Mouse (Mus musculus) retina, postnatal 1 day (tissue): Measurements from ENCODE around the gene Bckdhb.
"Not testable (repeated sequence)": the region's sequence is repeated elsewhere in the genome, so short reads cannot be mapped to it uniquely, and the experiment has no call there.

Source experiments
- DNase-seq: peaks from one replicate; pipeline ENCODE4 v3.0.0-alpha.2; 2012

Bckdhb gene

DNA sequence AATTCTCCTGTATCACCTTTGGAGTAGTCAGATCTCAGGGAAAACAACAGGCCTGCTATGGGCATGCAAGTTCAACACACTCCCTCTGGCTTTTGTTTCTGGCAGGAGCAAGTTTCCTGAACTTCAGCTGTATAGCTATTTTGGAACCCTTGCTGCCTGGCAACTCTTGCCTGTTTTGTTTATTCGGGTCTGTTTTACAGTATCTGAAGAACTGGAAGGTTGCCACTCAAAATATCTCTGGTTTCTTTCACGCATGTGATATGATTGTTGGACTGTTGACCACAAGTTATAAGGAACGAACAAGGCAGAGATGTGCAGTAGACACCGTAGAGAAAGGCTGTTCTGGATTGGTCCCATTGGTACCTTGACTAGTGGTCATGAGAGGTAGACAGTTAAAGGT lies 39.4 kb downstream of the Bckdhb start:
- DNase-seq: no peak

DNA sequence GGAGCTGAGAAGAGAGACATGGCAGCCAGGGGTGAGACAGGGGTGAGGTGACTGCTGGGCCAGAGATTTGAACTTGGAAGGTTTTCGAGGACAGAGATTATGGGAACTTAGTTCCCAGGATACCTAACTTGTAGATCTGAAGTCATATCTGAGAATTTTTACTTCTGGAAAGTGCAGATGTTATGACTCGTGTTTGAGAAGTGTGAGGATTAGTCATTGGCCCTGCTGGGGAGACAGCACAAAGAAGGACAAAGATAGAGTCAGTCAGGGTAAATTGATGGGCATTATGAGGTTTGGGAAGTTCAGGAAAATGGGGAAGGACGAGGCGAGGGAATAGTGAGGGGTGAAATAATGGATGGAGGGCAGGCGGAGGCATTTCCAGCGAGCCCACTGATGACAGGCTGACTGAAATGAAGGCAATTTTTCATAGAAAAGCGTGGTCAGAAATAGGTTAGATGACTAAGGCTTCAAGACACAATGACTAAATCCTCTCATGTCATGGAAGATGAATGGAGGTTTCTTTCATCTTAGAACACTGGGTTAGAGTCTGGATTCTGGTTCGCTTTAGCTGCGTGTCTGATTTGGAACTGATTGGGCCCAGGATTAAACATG lies 42.6 kb downstream of the Bckdhb start:
- no peak for DNase-seq

DNA sequence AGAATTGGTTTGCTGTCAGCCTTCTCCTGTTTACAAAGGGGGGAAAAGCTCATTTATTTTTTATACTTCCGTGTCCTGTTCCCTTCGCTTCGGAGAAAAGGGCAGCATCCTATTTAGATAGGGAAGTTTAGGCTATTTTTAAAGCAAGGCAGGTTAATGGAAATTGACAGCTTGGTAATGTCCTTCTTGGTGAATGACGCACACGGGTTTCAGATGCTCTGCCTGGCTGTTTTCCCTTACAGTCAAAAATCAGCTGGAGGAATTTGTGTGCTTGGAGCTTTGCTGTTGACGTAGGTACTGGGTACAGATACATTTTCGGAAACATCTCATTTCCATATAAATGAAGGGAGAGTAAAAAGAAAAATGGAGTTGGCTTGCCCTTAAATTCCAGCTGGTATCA lies 44.4 kb downstream of the Bckdhb start:
- DNase-seq: no peak

DNA sequence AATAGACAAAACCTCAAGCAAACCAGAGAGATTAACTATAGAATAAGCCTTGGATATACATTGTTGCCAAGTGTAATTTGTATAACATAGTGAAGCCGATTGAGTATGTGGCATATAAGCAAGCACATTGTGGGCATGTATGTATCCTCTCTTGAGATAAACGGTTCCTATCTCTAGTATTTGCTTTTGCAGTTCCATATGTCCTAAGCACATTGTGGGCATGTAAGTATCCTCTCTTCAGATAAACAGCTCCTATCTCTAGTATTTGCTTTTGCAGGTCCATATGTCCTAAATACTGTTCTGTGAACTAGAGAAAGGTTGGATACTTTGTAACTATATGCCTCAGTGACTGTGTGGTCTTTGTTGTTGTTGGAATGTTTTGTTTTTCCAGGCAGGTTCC lies 48.5 kb downstream of the Bckdhb start:
- no peak for DNase-seq

DNA sequence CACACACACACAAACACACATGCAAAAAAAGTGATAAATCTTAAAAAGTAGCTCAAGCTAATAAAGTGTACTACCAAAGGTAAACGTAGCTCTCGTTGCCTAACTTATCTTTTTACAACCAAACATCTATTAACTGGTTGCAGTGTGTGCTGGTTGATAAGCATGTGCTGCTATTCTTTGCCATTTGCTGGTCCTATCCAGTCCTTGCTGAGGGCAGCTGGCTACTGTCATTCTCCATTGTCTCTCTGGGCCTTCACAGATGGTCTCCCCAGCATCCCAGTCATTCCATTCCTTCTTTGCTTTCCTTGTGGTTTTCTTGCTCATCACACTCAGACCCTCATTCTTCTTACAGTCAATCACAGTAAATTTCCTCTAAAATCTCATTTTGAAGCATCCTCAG lies 50.9 kb downstream of the Bckdhb start:
- no peak for DNase-seq

DNA sequence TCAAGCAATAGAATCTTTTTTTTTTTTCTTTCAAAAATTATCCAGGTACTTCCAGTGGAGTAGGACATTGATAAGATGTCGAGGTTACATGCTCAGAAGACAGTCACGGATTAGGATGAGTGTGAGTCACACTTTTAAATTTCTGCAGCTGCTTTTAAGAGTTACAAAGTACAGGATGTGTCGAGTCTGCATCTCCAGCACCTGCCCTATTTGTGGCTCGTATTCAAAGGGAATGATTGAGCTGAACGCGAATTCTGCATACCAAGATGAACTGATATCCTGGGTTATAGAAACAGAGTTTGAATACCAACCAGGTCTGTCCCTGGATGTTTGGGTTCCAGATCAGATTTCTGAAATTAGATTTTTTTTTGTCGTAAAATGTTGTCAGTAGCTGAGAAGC lies 56.3 kb downstream of the Bckdhb start:
- DNase-seq: no peak

DNA sequence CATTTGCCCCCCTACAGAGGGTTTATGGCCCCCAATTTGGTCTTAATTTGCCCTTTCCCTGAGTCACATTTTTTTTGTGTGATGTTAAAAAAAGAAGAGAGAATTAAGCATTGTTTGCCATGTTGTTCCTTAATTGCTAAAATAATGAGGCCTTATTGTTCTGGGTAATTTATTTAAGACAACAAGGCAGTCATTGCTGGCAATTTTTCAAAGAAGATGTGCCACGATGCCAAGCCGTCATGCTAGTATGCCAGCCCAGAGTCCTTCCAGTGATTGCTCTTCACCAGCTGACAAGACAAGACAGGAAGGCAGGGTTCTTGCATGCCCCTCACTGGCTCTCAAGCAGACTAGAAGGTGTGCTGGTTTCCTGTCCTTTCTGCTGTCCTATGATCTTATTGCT lies 84.0 kb downstream of the Bckdhb start:
- peak; percentile 64 for DNase-seq

DNA sequence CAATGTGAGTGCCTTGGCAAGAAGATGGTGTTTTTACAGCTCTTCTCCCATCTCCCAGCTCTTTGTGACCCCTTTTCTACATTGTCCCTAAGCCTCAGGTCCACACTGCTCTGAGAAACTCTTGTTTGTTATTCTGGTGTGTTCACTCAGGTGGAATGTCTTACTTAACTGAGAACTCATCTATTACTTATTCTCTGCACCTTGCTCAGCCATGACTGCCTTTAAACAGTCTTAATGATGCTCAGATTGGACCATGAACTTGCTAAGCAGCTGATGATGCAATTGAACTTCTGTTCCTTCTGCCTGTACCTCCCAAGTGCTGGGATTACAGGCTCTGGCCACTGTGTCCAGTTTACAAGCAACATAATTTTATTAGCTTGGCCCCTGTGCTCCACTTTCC lies 86.2 kb downstream of the Bckdhb start:
- no peak for DNase-seq

DNA sequence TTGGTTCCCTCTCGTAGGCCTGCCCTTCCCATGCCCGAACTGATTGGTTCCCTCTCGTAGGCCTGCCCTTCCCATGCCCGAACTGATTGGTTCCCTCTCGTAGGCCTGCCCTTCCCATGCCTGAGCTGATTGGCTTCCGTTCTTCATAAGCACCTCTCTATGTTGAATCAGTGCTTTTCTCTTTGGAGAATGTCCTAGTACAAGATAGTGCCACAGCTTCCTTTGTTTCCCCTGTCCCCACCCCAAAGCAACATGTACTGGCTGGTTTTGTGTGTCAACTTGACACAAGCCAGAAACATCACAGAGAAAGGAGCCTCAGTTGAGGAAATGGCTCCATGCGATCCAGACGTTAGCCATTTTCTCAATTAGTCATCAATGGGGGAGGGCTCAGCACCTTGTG lies 93.2 kb downstream of the Bckdhb start:
- DNase-seq: not testable (repeated sequence)

DNA sequence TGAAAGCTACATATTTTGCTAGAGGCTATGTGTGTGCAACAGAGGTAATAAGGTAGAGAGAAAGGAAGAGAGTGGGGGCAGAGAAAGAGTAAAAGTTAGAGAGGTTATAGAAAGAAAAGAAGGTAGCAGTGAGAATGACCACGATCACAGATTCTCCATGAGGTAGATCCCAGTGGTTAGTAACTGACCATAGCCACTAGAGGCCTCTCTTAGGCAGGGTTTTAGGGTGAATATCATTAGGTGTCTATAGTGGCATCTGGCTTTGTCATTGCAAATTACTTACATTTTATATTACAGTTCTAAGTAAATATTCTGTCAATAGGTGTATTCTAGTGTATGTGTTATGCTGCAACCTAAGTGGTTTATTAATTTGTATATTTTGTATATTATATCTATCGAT lies 94.7 kb downstream of the Bckdhb start:
- DNase-seq: peak; percentile 30

DNA sequence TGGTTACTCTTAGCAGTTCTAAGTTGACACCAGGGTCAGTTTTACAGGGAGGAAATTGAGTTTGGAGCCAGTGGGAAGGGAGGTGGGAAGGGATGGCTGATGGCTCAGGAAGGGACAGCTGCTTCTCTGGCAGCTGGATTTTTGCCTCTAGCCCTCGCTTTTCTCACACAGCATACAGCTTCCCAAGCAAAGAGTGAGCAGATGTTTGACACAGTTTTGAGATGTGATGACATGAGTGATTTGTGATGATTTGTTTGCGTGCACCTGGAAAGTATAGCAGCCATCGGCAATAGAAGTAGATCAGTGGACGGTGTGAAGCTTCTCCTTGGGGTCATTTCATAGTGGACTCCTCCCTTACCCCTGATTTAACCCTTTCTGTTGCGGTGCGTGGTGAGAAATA lies 96.2 kb downstream of the Bckdhb start:
- no peak for DNase-seq

DNA sequence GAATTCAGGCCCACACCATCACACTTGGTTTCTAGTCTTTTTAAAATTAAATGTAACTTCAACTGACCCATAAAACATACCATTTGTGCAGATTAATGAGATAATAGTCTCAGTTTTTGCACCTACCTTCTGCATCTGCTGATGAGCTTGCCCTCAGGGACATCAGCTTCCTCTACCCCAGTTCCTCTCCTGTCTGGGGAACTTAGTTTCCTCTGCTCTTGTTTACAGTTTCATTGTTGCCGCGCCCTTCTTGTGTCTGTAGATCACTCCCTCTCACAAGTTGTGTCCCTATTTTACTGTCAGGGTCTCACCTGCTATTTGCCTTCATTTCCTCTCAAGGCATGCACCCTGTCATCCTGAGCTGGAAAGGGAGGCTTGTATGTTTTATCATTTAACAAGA lies 103.2 kb downstream of the Bckdhb start:
- no peak for DNase-seq

DNA sequence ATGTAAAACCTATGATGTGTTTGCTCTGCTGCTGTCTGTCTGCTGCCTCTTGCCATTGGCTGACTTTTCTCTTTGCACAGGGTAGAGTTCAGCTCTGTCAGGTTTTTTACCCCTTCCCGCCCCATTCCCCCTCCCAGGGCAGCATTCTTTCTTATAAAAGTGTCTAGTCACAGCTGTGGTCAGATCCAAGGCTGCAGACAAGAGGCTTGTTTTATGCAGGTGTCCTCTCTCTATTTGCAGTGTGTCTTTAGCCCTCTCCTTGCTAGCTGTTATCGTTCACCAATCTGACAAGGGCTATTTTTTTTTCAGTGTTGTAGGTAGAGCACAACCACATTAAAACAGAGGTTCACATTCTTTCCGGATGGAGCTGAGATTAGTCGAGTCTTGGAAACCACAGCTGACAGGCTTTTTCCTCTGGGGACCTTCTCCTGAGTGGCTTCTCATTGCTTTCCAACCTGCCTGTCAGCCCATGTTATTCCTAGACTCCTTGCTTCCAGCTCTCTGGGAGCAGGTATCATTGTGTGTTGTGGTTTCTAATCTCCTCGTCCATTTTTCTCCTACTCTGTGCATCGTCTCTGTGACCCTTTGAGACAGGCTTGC lies 105.8 kb downstream of the Bckdhb start:
- no peak for DNase-seq

DNA sequence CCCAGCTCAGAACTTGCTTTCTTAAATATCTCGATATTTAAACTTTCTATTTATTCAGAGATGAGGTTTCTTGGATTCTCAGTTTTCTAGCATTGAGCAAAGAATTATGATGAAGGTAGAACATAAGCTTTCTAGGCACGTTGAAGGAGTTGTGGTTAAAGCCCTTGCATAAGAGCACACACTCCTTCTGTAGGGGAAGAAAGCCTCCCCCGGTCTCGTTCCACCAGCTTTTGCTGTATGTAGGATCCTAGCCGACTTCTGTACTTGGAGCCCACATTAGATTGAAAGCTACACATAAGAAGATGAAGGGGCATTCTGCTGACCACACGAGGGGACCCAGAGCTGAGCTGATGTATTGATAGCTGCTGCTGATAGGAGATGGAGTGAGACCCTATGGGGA lies 106.5 kb downstream of the Bckdhb start:
- no peak for DNase-seq

DNA sequence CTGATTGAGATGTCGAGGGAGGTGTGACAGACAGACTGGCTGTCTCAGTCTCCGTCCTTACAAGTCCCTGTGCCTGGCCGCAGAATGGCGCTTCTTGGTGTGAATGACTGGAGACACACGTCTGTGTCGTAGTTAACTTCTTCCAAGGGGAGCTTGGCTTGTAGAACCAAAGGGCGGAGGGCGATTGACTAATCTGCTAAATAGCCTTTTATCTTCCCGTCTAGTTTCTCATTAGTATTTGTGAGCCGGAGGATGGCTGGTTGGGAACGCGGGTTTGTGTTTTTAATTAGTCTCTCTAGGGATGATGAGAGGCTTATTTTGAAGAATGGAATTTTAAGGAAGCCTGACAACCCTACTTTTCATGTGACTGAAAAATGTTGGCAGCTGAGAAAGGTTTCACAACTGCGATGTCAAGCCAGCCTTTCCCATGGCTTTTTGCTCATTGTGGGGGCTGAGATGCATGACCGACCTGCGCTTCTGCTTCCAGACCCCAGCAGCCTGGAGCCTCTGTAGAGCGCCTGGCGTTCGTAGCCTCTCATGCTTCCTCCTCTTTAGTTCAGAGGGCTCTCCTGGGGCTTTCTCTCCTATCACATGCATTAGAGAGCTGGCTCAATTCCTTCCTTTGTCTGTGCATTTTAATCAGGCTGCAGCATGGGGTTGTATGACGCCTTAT lies 107.9 kb downstream of the Bckdhb start:
- DNase-seq: peak; percentile 83

DNA sequence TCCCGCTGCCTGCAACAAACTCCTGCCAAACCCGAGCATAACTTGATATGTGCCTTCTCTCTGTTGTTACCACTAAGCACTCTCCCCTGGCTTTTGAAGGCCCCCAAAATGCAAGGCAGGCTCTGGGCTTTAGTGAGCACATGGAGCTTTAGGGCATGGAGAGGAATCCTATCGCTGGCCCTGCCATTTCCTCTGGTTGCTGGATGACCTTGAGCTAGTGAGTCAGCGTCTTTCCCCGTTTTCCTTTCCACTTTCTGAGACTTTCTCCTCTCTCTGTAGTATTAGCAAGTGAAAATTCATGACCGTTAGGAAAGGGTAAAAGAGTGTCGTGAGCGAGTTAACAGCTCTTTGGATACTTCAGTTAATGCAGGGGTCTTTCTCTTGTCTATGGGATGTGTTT lies 111.1 kb downstream of the Bckdhb start:
- DNase-seq: no peak

DNA sequence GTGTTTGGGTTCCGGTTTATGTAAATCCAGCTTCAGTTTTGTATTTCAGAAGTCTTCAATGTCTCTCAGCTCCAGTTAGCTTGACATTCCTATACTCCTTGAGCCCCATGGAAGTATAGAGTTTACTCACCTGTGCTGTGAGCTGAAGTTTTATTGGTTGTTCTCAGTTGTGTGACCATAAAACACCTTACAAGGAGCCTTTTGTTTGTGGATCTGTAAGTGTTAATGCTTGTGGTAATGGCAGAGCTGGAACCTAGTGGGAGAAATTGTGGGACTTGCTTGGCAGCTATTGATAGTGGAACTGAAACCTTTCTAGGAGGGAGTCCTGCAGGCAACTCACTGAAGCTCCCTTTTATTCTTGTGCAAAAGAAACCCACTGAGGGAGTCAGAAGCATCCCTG lies 112.3 kb downstream of the Bckdhb start:
- no peak for DNase-seq

DNA sequence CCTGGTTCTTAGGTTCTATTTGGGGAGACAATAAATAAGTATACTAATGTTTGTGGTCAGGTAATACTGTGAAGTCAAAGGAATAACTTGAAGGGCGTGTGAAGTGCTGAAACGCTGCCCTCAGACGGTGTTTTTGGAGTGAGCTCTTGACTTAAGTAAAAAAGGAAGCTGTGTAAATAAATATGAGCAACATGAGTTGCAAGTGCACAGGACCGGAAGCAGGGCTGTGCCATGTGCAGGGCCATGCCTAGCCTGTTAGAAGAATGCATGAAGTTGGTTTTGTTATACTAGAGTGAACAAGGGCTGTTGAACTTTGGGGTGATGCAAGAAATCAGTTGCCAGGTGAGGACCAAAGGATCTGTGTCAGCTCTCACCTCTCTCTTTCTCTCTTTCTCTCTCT lies 114.0 kb downstream of the Bckdhb start:
- DNase-seq: no peak

DNA sequence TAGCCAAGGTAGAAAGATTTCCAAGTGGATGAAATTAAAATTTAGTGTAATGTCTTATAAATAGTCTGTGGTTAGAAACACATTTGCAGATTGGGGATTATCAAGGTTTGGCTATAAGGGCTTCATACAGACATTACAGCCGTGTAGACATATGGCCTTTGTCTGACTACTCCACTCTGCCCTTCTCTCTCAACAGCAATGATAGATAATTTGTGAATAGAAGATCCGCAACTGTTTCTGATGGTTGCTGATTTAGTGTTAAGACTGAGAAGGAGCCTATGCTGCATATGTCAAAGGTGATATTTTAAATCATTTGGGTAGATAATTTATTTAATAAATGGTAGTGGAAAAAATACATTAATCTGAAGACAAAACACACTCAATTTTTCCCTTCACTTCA lies 115.4 kb downstream of the Bckdhb start:
- no peak for DNase-seq

DNA sequence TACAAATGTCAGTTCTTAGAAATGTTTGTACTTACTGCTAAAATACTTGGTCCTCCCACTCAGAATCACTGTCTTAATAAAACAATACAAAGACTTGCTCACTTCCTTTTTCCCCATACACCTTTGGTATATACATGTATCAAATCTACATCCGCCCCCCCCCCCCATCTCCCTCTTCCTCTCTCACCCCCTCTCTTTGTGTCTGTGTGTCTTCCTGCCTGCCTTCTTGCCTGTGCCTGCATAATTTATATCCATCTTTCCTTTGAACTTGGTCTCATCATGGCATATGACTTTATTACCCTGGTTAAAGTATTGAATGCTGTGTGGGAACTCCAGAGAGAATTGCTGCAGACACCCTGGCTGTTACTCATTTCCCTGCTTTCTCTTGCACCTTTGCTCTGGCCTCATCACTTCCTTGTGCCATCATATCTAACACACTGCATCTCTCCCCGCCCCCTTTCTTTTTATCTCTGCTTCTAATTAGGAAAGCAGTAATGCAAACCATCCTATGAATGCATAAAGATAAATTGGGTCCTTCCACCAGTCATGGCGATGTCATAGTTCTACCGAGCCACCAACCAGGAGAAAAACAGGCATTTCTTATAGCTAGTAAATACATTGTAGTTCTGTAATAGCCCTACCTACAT lies 116.8 kb downstream of the Bckdhb start:
- DNase-seq: no peak

DNA sequence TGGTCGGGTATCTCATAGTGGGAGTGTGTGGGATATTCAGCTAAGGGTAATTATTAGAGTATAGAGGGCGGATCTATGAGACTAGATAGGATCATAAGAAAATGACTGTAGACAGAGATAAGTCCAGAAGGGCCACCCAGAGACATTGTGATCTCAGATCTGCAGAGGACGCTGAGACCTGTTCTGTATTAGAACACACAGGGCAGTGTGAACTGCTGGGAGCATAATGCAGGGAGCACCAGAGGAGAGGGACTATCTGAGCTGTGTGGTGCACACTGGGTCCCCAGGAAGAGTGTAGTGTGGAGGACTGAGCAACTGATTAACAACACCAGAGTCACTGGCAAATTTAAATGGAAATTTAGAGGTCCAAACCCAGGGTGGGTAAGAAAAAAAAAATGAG lies 117.6 kb downstream of the Bckdhb start:
- no peak for DNase-seq

DNA sequence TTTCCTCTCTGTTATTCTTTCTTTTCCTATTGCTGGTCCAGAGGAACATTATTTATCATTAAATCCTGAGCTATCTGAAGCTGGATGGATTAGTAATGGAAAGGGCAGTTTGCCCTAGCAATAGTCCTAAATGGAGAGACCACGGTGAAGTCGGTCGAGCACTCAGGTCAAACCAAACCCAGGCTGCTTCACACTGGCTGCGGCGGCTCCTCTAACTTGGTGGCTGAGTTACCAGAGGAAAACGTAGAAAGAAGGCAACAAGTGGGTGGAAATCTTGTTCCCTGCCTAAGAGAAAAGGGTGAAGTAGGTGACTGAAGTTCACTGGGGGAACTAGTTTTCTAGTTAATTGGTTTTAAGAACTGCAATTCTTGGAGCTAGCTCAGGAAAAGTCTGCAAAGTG lies 119.2 kb downstream of the Bckdhb start:
- DNase-seq: no peak

DNA sequence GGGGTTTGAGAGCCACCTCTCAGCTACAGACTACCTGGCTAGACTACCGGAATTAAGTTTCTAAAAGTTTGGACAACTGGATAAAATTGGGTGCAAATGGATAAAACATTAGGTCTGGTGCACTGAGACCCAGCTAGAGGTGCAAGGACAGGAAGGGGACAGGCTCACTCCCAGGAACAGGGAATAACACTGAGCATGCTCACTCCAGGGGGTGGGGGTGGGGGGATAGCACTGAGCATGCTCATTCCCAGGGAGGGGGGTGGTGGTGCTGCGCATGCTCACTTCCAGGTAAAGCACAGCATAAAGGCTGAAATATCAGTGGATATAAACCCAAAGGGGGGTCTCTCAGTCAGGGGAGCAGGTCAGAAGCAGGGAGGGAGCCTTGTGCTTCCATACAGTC lies 120.7 kb downstream of the Bckdhb start:
- DNase-seq: no peak

DNA sequence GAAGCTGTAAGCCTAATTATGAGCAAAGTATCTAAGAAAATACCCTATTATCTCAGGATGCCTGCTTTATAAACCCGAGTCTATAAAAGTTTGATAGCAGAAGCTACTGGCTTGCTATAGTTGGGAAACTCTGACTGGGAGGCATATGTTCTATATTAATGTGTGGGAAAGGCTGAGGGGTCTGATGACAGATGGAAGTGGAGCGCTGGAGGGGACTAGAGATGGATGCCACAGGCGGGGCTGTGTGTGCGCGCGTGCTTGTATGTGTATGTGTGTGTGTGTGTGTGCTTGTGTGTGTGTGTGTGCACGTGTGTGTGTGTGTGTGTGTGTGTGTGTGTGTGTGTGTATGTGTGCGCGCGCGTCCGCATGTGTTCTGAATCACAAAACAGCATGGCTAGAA lies 121.4 kb downstream of the Bckdhb start:
- peak; percentile 30 for DNase-seq
